Mouse (Mus musculus): ENCODE data around the gene Trappc11. TPM values are rescaled to one million over a fixed set of nuclear protein-coding genes. Genes with fewer than 3 reads are reported as not detected.

Trappc11 gene
- 10 to 100 TPM; 49.7 to 50.5 TPM for total RNA-seq (2021)
- long read RNA-seq, experiment 1, full-length matches to known transcripts: 14 of 27 reads
- long read RNA-seq, experiment 1, partial matches to known transcripts: 12 of 27 reads
- long read RNA-seq, experiment 1, other reads (novel, unspliced or antisense): 1 of 27 reads
- long read RNA-seq, experiment 2, full-length matches to known transcripts: 18 of 25 reads
- long read RNA-seq, experiment 2, partial matches to known transcripts: 7 of 25 reads
- long read RNA-seq, experiment 2, other reads (novel, unspliced or antisense): 0 of 25 reads

- DNase-seq (ENCODE audit: low spot score in 2 of 2): peak; percentile 95 to 99
Measured at GRCm38 (mm10) chr8:47533344-47534125, at the start of gene Trappc11, which contains the start of gene Rwdd4a. Gene Trappc11, minus strand, starts transcription at chr8:47533470. Gene Rwdd4a, plus strand, starts transcription at chr8:47533664.

GRCm38 (mm10) chr8:47581454-47581853 lies 48.2 kb upstream of the Trappc11 start:
- peak in 1 of 2 experiments; percentile 16 for DNase-seq (ENCODE audit: low spot score in 2 of 2)

GRCm38 (mm10) chr8:47573482-47573881 lies 40.2 kb upstream of the Trappc11 start:
- no peak for DNase-seq (ENCODE audit: low spot score in 2 of 2)

- peak; percentile 15 to 49 for DNase-seq (ENCODE audit: low spot score in 2 of 2)
Measured at GRCm38 (mm10) chr8:47570161-47570560, 36.9 kb upstream of the Trappc11 start.

DNA sequence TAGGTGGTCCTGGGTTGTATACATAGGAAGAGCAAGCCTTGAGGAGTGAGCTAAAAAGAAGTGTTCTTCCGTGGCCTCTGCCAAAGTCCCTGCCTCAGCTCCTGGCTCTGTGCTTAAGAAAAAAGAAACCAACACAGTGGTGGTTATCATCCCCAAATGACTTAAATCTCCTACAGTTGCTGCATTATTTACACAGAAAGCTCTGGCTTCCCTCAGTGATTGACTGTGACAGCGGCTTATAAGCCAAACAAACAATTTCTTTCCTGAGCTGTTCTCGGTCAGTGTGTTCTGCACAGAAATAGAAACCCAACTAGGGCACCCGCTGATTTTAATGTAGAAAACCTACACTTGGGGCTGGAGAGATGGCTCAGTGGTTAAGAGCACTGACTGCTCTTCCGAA lies 34.8 kb upstream of the Trappc11 start:
- DNase-seq (ENCODE audit: low spot score in 2 of 2): no peak

- no peak for DNase-seq (ENCODE audit: low spot score in 2 of 2)
Measured at GRCm38 (mm10) chr8:47566551-47566950, 33.3 kb upstream of the Trappc11 start.

DNA sequence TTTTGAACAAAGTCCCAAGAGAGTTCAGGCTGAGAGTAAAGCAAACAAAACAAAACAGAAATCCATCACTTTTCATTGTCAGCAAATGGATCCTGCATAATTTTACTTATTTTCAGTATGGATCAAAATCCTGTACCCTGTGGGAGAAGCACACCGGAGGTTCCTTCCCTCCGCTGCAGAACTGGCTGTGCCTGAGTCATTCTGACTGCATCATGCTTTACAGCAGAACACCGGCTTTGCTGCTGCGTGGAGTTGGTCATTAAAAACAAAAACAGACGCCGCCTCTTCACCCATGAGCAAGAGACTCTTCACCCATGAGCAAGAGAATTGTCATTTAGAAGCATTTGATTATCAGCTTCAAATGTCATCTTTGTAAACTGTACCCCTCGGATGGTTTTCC lies 27.5 kb upstream of the Trappc11 start:
- no peak for DNase-seq (ENCODE audit: low spot score in 2 of 2)

- DNase-seq (ENCODE audit: low spot score in 2 of 2): no peak
Measured at GRCm38 (mm10) chr8:47558274-47558673, 25.0 kb upstream of the Trappc11 start.

DNA sequence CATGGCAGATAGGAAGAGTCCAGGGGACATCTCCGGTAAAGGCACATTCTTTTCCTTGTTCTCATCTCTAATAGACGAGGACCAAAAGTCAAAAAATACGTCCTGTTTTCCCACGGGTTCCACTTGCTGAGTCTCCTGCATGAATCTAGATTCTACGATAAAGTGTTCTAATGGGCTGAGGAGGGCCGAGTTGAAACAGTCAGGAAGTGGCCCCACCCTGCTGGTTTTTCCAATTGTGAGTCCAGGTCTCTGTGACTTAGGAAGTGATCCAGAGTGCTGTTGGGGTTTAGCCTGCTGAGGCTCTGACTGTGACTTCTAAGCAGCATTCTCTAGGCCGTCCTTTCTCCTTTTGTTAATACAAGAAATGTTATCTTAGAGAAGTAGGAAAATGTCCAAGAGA lies 23.2 kb upstream of the Trappc11 start:
- no peak for DNase-seq (ENCODE audit: low spot score in 2 of 2)

DNA sequence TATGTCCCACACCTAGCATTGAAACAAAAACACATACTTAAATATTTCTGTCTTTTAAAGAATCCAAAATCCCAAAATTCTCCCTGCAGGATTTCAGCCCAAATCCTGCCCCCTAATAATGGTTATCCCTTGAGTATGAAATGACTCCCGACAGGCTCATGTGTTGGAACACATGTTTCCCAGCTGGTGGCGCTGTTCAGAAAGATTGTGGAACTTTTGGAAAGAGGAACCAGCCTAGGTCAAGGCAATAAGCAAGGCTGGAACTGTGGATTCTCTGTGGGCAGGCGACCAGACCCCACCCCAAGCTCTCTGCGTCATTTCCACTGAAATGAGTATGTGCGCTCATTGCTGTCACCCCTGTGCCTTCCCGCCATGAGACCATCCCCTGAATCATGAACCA lies 20.3 kb upstream of the Trappc11 start:
- DNase-seq (ENCODE audit: low spot score in 2 of 2): no peak

DNA sequence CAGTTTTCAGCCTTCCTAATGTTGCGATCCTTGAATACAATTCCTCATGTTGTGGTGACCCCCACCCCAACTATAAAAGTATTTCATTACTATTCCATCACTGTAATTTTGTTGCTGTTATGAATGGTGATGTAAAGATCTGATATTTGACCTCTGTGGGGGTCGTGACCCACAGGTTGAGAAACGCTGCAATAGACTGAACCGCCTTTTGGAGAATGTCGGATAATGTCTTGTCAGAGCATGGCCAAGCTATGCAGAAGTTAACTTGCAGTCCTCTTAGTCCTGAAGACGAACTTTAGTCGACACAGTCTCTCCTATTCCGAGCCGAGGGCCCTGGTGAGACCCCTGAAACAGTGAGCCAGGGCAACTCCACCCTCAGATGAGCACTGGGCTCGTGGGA lies 13.8 kb upstream of the Trappc11 start:
- DNase-seq (ENCODE audit: low spot score in 2 of 2): no peak

DNA sequence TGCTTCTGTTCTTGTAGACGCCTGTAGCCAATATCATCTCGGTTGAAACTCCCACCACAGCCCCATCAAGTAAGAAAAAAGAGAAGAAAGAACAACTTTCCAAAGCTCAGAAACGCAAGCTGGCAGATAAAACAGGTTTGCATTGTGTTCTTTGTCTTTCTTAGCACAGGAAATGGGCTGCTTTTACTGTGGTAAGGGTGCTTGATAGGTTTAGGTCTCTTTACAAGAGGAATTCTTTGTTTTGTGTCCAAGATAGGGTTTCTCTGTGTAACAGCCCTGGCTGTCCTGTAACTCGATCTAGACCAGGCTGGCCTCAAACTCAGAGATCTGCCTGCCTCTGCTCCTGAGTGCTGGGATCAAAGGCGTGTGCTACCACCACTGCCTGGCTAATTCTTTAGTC lies 10.8 kb upstream of the Trappc11 start:
- no peak for DNase-seq (ENCODE audit: low spot score in 2 of 2)

GRCm38 (mm10) chr8:47542746-47543145 lies 9.5 kb upstream of the Trappc11 start:
- no peak for DNase-seq (ENCODE audit: low spot score in 2 of 2)

DNA sequence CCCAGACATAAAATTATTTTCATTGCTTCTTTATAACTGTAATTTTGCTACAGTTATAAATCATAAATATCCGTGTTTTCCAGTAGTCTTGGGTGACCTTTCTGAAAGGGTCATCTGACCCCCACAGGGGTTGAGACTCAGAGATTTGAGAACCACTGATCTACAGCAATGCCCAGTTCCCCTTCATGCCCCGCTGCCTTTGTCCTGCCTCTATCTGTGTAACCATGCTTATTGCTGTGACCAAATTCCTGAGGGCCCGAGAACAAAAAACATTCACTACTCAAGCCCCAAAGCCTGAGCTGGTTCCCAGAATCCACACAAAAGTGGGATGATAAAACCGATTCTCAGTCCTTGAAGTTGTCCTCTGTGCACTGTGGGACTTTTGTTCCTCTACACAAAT lies 5.1 kb upstream of the Trappc11 start:
- DNase-seq (ENCODE audit: low spot score in 2 of 2): no peak

GRCm38 (mm10) chr8:47528094-47528493 lies 5.2 kb downstream of the Trappc11 start:
- DNase-seq (ENCODE audit: low spot score in 2 of 2): no peak

DNA sequence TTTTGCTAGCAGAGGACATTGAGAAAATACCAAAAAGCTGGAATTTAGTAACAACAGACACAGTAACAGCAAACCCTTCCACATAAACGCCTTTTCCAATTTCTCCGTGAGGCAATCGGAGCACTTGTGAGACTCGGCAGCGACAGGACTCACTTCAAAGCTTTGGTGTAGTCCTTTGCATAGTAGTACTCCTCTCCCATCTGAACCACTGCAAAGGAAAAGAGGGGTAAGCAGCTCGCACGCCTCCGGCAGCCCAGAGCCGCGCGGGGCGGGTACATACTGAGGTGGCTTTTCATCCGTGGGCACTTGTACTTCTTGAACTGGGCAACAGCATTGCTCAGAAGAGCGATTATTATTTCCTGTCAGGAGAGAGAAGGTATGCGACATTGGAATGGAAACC lies 19.7 kb downstream of the Trappc11 start:
- no peak for DNase-seq (ENCODE audit: low spot score in 2 of 2)

- DNase-seq (ENCODE audit: low spot score in 2 of 2): no peak
Measured at GRCm38 (mm10) chr8:47510930-47511329, 22.3 kb downstream of the Trappc11 start.

DNA sequence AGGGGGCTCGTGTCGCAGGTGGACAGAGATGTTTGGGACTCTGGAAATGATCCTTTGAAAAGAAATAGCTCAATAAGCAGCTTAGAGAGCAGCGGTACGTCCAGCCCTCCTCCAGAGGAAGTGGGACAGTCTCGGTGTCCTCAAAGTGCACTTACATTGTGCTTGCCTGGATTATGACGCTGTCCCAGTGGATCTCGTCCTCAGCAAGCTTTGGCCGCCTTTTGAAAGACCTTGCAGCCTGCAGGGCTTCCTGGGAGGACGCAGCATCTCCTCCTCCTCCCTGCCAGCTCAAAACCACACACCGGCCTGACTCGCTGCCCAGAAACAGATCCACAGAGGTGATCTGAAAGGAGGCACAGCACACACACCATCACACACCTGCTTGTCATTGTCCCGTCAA lies 27.8 kb downstream of the Trappc11 start:
- no peak for DNase-seq (ENCODE audit: low spot score in 2 of 2)

DNA sequence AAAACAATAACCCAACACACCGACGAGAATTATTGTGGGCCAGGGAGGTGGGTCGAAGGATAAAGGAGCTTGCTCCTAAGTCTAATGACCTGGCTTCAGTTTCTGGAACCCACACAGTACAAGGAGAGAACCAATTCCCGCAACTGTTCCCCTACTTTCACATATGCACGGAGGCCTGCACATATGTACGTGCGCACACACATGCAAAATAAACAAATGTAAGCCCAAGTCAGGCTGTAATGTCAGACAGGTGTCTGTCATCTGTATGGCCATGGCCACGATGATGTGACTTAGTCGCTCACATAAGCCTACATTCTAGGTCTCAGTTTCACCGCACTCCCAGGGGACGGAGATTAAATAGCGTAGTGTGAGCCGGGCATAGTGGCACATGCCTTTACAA lies 30.7 kb downstream of the Trappc11 start:
- DNase-seq (ENCODE audit: low spot score in 2 of 2): no peak

GRCm38 (mm10) chr8:47501994-47502393 lies 31.3 kb downstream of the Trappc11 start:
- no peak for DNase-seq (ENCODE audit: low spot score in 2 of 2)

DNA sequence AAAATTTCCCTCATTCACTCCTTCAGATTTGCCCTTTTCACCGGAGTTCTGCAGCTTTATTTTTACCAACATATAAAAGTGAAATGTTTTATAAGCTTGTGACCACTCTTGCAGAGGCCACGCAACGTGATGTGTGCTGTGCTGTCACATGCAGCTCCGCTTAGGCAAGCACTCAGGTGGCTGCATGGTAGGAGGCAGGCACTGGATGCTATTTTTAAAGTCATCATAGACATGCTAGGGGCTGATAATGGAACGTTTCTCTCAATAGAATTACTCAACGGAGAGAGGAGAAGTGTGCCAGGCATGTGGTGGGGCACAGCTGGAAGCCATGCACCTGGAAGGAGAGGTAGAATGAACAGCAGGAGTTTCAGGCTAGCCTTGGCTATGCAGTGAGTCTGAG lies 37.8 kb downstream of the Trappc11 start:
- DNase-seq (ENCODE audit: low spot score in 2 of 2): no peak

- DNase-seq (ENCODE audit: low spot score in 2 of 2): no peak
Measured at GRCm38 (mm10) chr8:47494602-47495153, 38.6 kb downstream of the Trappc11 start.

Data from layer of hippocampus, postnatal 14 days (tissue).